Mouse (Mus musculus): ENCODE data around the gene C3ar1.

C3ar1 gene

DNA sequence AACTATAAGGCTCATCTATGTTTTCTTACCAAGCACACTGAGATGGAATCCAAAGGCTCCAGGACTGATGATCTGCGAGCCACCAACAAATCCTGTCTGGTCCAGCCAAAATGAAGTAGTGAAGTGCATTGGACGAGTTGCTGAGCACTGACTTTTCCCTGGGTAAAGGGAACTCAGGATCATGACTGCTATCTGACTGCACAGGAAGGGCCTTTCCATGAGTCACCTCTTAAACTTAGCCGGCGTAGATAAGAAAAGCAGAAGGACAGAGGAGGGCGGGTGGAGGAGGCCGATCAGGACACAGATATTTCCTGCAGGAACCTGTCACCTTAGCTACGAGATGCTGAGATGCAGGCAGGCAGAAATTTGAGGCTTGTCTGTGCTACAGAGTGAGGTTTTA lies at the start of gene C3ar1:
C3ar1 (minus strand) TSS at position 207 of the 400 bp plus-strand sequence.
- DNase-seq: peak; percentile 96

DNA sequence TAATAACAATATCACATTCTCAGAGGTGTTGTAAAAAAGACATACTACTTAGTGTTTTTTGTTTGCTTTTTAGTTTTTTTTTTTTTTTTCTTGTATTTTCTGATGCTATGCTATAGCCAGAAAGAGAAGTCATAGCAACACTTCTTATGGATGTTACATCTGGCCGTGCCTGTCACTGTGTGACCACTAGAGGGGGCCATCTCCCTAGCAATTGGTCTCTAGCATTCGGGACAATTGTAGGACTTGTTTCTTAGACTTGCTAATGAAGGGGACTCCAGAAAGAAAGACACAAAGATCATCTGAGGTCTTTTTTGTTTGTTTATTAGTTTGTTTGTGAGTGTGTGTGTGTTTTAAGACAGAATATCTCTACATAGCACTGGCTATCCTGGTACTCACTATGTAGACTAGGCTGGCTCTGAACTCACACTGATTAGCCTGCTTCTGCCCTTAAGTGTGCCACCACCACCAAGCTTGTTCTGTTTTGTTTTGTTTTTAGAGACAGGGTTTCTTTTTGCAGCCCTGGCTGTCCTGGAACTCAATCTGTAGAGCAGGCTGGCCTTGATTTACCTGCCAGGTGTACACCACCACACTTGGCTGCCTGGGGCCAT lies 36.6 kb upstream of the C3ar1 start:
- DNase-seq: peak; percentile 87

DNA sequence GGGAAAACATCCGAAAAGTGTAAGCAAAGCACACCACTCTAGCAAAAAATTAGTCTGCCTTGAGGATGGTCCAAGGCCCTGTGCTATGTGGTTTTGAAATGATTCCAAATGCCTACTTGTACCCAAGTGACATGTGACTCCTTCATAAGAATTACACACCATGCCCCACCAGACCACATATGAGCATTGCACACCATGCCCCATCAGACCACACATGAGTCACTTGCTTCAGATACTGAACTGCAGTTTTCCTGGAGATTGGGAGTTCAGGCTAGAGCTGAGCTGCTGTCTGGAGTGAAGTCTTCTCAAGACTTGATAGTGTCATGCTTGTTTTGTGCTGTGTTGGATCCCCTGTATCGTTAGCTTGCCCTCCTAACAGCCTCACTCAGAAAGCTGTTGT lies 33.6 kb upstream of the C3ar1 start:
- no peak for DNase-seq

DNA sequence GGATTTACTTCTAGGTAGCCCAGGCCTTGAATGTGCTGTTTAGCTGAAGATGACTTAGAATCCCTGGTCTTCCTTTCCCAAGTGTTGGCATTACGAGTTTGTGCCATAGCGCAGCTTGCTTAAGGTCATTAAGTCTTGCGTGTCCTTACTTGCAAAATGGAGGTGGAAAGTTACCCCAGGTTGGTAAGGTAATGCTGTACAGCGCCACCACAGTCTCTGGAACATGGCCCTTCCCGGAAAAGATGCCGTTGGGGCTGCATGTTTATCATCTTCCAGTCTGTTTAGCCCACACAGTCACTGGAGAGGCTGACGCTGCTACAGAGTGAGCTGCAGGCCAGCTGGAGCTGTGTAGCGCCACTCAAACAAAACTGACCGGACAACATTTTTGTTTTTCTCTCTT lies 27.6 kb upstream of the C3ar1 start:
- peak; percentile 66 for DNase-seq

DNA sequence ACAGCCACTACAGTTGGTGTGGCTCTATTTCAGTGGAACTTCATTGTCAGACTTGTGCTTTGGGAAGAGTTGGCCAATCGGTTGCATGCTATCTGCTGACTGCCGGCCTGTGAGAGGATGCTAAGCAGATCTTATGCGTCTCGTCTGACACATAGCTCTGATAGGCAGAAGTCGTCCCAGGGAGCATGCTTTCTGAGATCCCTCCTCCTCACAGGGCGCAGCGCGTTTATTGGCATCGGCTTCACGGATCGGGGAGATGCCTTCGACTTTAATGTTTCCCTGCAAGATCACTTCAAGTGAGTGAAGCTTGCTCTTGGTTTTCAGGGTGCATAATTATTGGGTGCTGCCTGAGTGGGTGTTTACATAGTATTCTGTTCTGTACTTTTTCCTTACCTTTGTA lies 25.3 kb upstream of the C3ar1 start:
- peak; percentile 59 for DNase-seq

DNA sequence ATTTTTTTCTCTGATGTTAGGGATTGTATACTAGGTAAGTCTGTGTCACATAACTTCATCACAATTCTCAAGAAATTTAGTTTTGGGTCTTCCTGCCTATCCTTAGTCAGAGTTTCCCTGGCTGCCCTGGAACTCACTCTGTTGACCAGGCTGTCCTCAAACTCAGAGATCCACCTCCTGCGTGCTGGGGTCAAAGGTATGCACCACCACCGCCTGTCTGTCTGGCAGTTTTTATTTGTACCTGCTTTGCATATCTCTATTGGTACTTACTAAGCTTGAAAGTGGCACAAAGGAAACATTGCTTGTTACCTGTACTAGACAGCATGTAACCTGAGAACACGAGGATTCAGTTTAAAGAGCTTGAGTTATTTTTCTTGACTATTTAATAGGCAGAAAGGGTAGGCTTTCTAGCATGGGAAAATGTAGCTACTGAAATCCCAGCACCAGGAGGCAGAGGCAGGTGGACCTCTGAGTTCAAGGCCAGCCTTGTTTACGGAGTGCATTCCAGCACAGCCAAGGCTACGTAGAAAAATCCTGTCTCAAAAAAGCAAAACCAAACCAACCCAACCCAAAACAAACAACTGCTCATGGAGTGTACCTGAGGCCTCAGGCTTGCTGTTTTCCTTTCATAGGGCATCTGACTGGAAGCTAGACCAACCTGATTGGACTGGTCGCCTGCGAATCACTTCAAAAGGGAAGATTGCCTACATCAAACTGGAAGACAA lies 24.0 kb upstream of the C3ar1 start:
- peak; percentile 49 for DNase-seq

DNA sequence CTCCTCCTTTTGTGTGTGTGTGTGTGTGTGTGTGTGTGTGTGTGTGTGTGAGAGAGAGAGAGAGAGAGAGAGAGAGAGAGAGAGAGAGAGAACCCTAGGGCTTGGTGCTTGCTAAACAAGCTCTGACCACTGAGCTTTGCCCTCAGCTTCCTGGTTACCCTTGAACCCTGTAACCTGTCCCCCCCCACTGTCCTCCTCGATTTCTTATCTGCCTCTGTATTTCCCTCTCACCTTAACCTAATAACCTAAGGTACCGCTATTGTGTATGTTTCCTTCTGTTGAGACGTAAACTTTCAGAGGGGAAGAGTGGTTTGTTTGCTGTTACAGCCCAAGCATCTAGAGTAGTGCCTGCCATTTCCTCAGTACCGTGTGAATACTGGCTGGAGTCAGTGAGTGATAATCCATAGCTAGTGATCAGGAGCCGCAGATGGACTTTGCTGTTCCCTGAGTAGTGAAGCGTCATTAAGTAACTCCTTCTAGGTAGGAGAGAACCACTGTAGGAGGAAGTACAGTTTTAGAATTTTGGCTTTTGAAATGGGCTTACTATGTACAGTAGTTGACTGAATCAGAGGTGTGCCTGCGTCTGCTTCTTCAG lies 23.3 kb upstream of the C3ar1 start:
- peak; percentile 65 for DNase-seq

DNA sequence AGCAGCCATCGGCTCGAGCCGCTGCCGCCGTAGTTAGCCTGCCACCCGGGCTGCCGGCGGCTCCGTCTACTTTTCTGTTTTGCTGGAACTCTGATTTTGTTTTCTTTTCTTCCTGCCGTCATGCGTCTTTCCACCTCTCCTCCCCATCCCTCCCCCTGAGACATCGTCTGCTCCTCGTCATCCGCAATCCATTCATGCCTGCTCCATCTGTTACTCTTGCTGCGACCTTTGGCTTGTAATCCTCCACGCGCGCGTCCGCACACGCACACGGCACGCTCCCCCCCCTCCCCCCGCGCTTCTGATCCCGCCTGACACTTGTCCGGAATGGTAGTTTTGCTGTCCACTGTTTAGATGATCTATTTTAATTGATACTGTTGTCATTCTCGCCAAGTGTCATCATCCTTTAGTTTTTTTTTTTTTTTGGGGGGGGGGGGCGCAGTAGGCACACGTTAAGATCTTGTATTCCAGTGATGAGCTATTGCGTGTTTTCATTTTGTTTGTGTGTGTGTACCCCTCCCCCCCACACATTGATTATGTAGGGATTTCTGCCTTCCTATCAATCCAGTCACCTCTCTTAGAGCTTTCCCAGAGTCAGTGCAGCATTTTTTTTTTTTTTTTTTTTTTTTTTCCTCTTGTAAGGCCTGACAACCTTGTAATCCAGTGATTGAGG lies 18.9 kb upstream of the C3ar1 start:
- DNase-seq: no peak

DNA sequence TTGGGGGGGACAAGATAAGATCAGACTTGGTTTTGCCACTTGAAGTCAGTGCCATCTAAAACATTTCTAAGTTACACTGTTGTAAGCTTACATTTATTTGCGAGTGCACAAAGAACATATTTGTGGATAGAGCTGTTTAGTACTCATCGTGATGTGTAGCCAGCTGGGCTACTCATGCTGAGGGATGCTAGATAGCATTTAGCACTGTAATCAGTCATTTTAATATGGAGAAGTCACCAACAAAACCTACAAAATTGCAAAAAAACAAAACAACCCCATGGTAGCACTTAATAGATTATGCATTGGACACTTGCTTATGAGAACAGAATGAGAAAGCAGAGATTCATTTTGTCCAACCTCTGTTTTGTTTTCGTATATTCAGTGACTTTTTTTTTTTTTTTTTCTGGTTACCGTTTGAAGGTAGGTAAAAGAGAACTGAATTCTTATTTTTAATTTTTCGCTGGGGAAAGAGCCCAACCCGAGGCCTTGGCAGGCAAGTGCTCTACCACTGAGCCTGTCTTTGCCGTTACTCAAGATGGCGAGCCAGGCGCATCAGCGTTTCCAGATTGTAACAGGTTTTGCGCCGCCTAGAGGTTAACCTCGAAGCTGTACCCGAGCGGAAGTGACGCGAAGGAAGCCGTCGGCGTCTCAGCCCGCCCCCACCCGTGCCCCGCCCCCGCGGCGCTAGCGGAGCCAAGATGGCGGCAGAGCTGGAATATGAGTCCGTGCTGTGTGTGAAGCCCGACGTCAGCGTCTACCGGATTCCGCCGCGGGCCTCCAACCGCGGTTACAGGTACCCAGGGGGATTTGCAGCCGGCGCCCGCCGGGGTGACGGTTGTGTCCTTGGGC lies 18.1 kb upstream of the C3ar1 start, which contains the start of gene Necap1:
Necap1 (plus strand) TSS at position 604 of the 849 bp plus-strand sequence.
- DNase-seq: peak; percentile 99

DNA sequence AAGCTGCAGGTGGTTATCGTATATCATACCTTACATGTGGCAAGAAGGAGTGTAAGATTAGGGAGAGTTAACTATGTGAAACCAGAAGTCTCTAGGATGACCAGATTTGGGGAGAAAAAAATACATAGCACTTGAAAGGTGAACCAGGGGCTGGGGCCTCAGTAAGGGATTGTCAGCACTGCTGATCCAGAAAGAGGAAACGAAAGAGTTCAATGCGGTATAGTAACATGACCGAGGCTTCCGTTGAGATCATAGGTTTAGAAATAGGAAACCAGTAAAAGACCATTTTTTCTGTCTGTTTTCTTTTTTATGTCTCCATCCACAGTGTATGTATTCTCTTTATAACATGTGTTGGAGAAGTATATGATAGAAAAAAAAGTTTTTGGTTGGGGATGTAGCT lies 16.8 kb upstream of the C3ar1 start:
- peak; percentile 94 for DNase-seq

DNA sequence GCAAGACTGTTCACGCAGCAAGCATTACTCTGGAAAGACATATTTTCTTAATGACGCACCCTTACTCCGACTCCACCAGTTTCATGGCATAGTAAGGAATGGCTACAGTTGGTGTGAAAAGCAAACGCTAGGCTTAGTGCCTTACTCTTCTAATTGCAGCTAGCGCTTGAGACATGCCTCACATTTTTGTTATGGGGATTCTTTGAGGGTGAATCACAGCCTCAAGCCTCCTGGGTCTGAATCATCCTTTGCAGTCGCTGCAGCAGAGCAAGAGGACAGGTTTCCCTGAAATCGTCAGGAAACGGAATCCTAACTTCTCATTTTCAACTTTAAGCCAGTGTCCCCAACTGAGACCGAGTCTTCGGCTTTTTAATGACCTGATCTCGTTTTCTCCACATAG lies 13.9 kb upstream of the C3ar1 start:
- DNase-seq: peak; percentile 80

DNA sequence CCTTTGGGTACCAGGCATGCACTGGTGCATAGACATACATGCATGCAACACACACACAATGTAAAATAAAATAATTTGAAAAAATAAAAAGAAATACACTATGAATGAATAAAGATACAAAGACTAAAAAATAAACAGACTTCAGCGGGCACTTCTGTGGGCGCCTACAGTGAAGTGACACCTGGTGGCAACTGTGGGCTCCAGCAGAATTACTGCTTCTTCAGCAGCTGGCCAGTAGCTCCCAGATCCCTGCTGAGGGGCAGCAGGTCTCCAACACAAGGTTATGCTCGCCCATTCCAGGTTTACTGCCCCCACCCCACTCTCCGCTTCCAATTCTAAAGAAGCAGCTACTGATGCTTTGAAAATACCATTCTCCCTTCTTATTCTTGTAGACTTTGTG lies 12.0 kb upstream of the C3ar1 start:
- peak; percentile 78 for DNase-seq

DNA sequence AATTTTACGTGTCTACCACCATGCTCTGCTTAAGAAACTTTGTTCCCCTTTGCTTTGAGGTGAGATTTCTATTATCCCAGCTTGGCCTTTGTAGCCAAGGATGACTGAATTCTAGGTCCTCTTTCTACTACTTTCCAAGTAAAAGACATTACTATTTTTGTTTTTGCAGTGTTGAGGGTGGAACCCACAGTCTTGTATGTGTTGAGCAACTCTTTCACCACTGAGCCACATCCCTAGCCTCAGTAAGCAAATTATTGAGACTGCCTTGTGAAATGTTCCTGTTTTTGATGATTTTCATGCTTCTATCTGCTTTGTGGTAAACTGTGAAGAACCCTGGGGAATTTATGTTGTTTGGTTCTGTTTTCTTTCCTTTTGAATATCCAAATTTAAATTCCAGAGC lies 6.9 kb upstream of the C3ar1 start:
- peak; percentile 95 for DNase-seq

DNA sequence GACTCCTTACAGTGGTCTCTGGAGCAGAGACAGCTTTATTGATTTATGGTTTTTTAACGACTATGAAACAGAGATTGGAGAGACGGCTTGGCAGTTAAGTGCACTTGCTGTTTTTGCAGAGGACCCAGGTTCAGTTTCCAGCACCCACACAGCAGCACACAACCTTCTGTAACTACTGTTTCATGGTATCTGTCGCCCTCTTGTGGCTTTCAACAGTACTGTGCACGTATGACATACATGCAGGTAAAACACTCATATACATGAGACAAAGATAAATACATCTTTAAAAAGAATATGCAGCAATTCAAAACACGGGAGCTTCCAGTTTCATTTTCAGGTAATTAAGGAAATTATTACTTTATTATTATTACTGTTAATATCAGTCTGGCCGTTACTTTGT lies 6.5 kb upstream of the C3ar1 start:
- peak; percentile 50 for DNase-seq

DNA sequence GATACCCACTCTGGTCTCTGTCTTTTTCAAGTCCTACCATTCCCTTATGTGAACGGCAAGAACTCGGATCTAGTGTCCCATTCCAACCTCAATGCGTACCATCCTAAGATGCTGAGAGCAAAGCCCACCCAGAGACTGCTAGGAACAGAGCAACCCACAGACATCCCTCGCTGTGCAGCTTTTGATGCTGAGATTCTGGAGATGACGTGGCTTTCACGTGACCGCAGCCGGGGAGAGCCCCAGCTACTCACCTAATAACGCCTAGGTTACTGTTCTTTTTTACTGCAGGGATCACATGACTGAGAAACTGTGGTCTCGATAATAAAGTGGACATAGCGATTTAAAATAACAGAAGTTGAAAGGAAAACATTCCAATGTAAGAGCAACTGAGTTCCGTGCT lies 1.4 kb downstream of the C3ar1 start:
- DNase-seq: peak; percentile 91

DNA sequence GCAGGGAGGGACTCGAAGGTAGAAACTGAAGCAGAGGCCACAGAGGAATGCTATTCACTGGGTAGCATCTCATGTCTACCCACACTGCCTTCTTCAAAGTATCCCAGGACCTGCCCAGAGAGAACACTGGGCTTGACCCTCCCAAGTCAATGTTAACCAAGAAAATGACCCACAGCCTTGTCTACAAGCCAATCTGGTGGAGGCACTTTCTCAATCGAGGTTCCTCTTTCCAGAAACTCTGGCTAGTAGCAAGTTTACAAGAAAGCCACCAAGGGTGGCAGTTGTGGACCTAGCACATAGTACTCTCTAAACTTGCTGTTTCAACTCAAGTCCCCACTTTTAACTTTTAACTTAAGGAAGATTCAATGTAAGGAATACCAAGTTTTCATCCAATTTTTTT lies 3.3 kb downstream of the C3ar1 start:
- peak; percentile 94 for DNase-seq

DNA sequence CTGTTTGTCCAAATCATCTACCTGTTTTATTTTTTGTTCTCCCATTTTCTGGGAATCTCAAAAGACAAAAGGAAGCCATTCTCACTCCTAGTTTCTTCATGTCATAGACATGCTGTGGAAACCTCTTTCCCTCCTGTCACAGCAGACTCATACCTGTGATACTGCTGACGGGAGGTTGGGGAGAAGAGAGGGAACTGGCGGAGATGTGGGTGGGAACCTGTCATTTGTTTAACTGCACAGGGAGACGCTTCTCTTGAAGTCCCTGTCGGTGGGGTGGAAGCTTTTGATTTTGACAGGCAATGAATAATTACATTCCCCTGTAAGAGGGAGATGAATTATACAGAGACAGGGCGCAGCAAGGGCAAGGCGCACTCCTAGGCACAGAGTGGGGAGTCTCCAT lies 12.2 kb downstream of the C3ar1 start:
- DNase-seq: peak; percentile 70

DNA sequence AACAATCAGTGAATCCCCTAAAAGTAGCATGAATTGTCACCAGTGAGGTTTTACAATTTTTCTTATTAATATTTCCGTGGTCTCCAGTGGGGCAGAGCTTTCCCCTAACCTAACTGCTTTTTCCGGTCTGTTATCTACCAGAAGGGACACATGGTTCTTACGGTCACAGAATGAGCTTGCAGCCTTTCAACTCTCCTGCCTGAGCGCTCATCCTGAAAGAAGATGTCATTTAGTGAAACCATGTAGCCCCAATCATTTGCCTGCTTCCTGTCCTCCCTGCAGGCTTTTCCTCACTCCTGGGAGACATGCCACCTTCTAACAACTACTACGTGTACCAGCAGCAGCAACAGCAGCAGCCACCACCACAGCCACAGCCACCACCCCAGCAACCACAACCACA lies 18.4 kb downstream of the C3ar1 start:
- DNase-seq: no peak

DNA sequence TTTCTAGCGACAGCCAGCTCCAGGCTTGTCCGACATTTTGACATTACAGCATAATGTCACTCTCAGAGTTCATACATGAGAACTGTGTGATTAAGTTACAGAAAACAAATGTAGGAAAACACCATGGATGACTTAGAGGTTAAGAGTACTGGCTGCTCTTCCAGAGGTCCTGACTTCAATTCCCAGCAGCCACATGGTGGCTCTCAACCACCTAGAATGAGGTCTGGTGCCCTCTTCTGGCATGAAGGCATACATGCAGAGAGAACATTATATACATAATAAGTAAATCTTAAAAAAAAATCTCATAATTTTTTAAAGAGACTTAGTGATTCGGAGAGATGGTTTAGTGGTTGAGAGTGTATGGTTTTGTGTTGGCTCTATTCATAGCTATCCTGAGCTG lies 19.0 kb downstream of the C3ar1 start:
- DNase-seq: peak; percentile 33

DNA sequence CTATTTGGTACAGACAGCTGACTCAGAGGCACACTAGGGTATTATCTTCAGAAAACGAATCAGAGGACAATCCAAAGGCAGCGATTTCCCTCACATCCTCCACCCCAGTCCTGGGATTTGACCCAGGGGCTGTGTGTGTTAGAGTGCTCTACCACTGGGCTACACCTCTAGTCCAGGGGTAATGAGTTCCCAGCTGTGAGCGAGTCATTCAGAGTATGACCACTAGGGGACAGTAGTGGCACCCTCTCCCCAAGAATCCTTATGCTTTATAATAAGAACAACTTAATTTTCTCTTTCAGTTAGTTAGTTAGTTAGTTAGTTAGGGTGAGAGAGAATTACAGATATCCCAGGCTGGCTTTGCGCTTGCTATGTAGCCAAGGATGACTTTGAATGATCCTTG lies 21.6 kb downstream of the C3ar1 start:
- peak; percentile 91 for DNase-seq

DNA sequence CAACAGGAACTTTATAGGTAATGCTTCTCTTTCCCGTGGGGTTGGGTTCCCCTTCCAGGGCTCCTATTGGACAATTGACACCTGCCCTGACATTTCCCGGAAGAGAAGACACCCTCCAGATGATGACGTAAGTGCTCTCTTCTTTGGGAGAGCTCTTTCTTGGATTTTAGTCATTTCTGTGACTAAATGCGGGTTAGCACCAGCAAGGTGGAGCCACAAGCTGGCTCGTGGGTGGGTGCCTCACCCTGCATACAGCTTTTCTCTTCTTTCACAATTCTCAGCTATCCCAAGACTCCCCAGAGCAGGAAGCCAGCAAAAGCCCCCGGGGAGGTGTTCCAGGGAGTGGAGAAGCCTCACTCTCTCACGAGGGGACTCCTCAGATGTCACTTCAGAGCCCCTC lies 23.1 kb downstream of the C3ar1 start:
- DNase-seq: peak; percentile 80

DNA sequence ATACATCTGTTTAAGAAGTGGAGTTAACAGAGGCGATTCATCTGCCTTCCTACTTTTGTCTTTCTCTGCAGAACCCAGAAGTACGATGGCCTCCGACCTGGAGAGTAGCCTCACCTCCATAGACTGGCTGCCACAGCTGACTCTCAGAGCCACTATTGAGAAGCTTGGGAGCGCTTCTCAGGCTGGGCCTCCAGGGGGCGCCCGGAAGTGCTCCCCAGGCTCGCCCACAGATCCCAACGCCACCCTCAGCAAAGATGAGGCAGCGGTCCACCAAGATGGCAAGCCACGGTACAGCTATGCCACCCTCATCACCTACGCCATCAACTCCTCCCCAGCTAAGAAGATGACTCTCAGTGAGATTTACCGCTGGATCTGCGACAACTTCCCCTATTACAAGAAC lies 27.9 kb downstream of the C3ar1 start:
- peak; percentile 92 for DNase-seq

Measured in heart, adult 11 months (tissue).